Comparison of ENCODE assay signal across 7 mouse cellular contexts in genomic region chr4:21726912-21727614, GRCm38 (mm10). TPM values are rescaled to one million over a fixed set of nuclear protein-coding genes. Genes with fewer than 3 reads are reported as not detected.
A peak's percentile ranks its signal among the peaks of the same experiment; 100 is the strongest.
DNase-seq lines count a peak whose midpoint lies in the region; ATAC-seq and TF ChIP-seq lines count a peak whose summit lies in the region.

No protein-coding gene starts in this region.

- no peaks in the 10 kb centered on the region for H3K27me3 ChIP-seq in forebrain, embryonic 12.5 days
- H3K27me3 ChIP-seq in hindbrain, embryonic 11.5 days (ENCODE audit: control insufficient read depth, insufficient read depth, low read length), result no peaks in the 10 kb centered on the region
- H3K27me3 ChIP-seq in lung, postnatal 0 days (replicated peaks; ENCODE audit: insufficient read depth, low read length), result no peaks in the 10 kb centered on the region

- peak overlapping the region; percentile 74 for H3K4me2 ChIP-seq in forebrain, embryonic 12.5 days
- H3K4me2 ChIP-seq in hindbrain, embryonic 11.5 days (replicated peaks; ENCODE audit: low read depth, low read length), result peak overlapping the region; percentile 66
- H3K4me2 ChIP-seq in lung, postnatal 0 days (replicated peaks; ENCODE audit: low read depth, low read length), result peak overlapping the region; percentile 83

- H3K36me3 ChIP-seq in forebrain, embryonic 12.5 days (replicated peaks), result no peaks in the 10 kb centered on the region
- H3K36me3 ChIP-seq in hindbrain, embryonic 11.5 days (ENCODE audit: control insufficient read depth, insufficient read depth, low read length), result no peaks in the 10 kb centered on the region
- no peaks in the 10 kb centered on the region for H3K36me3 ChIP-seq in lung, postnatal 0 days (ENCODE audit: insufficient read depth, low read length)

- no peaks in the 10 kb centered on the region for H3K9me3 ChIP-seq in forebrain, embryonic 12.5 days
- H3K9me3 ChIP-seq in hindbrain, embryonic 11.5 days (ENCODE audit: control insufficient read depth, low read length), result no peaks in the 10 kb centered on the region
- H3K9me3 ChIP-seq in lung, postnatal 0 days (ENCODE audit: low read length), result no peaks in the 10 kb centered on the region

- peak overlapping the region; percentile 81 for H3K4me3 ChIP-seq in forebrain, embryonic 12.5 days (replicated peaks)
- H3K4me3 ChIP-seq in hindbrain, embryonic 11.5 days (ENCODE audit: low read depth, low read length), result peak overlapping the region; percentile 77
- peak overlapping the region; percentile 83 for H3K4me3 ChIP-seq in lung, postnatal 0 days (ENCODE audit: low read depth, low read length)

- DNase-seq in MN1 (ENCODE audit: low spot score), result peak; percentile 70
- peak; percentile 62 for DNase-seq in hindbrain, embryonic 11.5 days (ENCODE audit: low spot score)
- peak; percentile 51 for DNase-seq in layer of hippocampus, adult 9-11 months
- peak; percentile 81 for DNase-seq in lung, postnatal 0 days (ENCODE audit: low spot score)
- peak; percentile 81 for DNase-seq in retina, postnatal 1 day

- H3K4me1 ChIP-seq in forebrain, embryonic 12.5 days, result peaks cover 12% of the 10 kb centered on the region
- H3K4me1 ChIP-seq in hindbrain, embryonic 11.5 days (replicated peaks; ENCODE audit: control insufficient read depth, insufficient read depth, low read length), result no peaks in the 10 kb centered on the region
- peaks cover 5% of the 10 kb centered on the region; the same call in 1 of the 2 replicates for H3K4me1 ChIP-seq in lung, postnatal 0 days (ENCODE audit: insufficient read depth, low read depth, low read length)

- 1% methylated on average over 22 of the region's 22 CpGs for WGBS in forebrain, embryonic 12.5 days
- 2% methylated on average over 22 of the region's 22 CpGs for WGBS in hindbrain, embryonic 11.5 days
- under 1% methylated on average over 22 of the region's 22 CpGs for WGBS in lung, postnatal 0 days

- H3K27ac ChIP-seq in forebrain, embryonic 12.5 days, result peak overlapping the region; percentile 86
- peak overlapping the region; percentile 75 for H3K27ac ChIP-seq in hindbrain, embryonic 11.5 days (ENCODE audit: low read depth, low read length)
- H3K27ac ChIP-seq in lung, postnatal 0 days (ENCODE audit: low read length), result peak overlapping the region; percentile 73

- peak; percentile 31; the same call in 1 of the 2 replicates for TF ChIP-seq EP300 in lung, postnatal 0 days (IDR thresholded peaks at IDR 0.05)

- peak; percentile 83 for ATAC-seq in cerebellum, adult (ENCODE audit: insufficient number of reproducible peaks, low FRiP score, low TSS enrichment)
- ATAC-seq in forebrain, embryonic 12.5 days (ENCODE audit: low FRiP score), result peak; percentile 59; the same call in 1 of the 2 replicates
- ATAC-seq in hindbrain, embryonic 11.5 days (ENCODE audit: low FRiP score), result peak; percentile 60
- peak; percentile 63 for ATAC-seq in lung, postnatal 0 days

- TF ChIP-seq CTCF in lung, postnatal 0 days (IDR thresholded peaks at IDR 0.05), result peak; percentile 76

- peak overlapping the region; percentile 89 for H3K9ac ChIP-seq in forebrain, embryonic 12.5 days
- peak overlapping the region; percentile 83 for H3K9ac ChIP-seq in hindbrain, embryonic 11.5 days (ENCODE audit: low read depth, low read length)
- H3K9ac ChIP-seq in lung, postnatal 0 days (replicated peaks; ENCODE audit: low read depth), result peak overlapping the region; percentile 69

RNA-seq across cellular contexts. Expression of gene Ccnc, which starts 0.4 kb away (rescaled TPM):
- 63.7 and 67.2 TPM in 2 replicates for polyA plus RNA-seq in forebrain, embryonic 12.5 days (2016; fragmentation: Nextera tagmentation; extraction: Ambion mirVana)
- 86.3 and 90.6 TPM in 2 replicates for polyA plus RNA-seq in hindbrain, embryonic 11.5 days (2014; fragmentation: Nextera tagmentation; extraction: Ambion mirVana)
- 32.3 TPM in 2 replicates for polyA plus RNA-seq in lung, postnatal 0 days (2015; fragmentation: Nextera tagmentation; extraction: Ambion mirVana)

RNA-seq across cellular contexts. Expression of gene Usp45, which starts 39.9 kb away (rescaled TPM):
- polyA plus RNA-seq in forebrain, embryonic 12.5 days (2016; fragmentation: Nextera tagmentation; extraction: Ambion mirVana), result 12.9 and 13.4 TPM in 2 replicates
- 14.3 and 17.4 TPM in 2 replicates for polyA plus RNA-seq in hindbrain, embryonic 11.5 days (2014; fragmentation: Nextera tagmentation; extraction: Ambion mirVana)
- polyA plus RNA-seq in lung, postnatal 0 days (2015; fragmentation: Nextera tagmentation; extraction: Ambion mirVana), result 3.1 and 5.3 TPM in 2 replicates

RNA-seq across cellular contexts. Expression of gene Tstd3, which starts 39.9 kb away (rescaled TPM):
- 21.7 and 23.5 TPM in 2 replicates for polyA plus RNA-seq in forebrain, embryonic 12.5 days (2016; fragmentation: Nextera tagmentation; extraction: Ambion mirVana)
- polyA plus RNA-seq in hindbrain, embryonic 11.5 days (2014; fragmentation: Nextera tagmentation; extraction: Ambion mirVana), result 29.3 and 32.0 TPM in 2 replicates
- 5.9 and 6.1 TPM in 2 replicates for polyA plus RNA-seq in lung, postnatal 0 days (2015; fragmentation: Nextera tagmentation; extraction: Ambion mirVana)

RNA-seq across cellular contexts. Expression of gene Prdm13, which starts 41.3 kb away (rescaled TPM):
- polyA plus RNA-seq in forebrain, embryonic 12.5 days (2016; fragmentation: Nextera tagmentation; extraction: Ambion mirVana), result 0.42 and 0.60 TPM in 2 replicates
- polyA plus RNA-seq in hindbrain, embryonic 11.5 days (2014; fragmentation: Nextera tagmentation; extraction: Ambion mirVana), result 8.1 and 8.2 TPM in 2 replicates
- not detected in 2 replicates for polyA plus RNA-seq in lung, postnatal 0 days (2015; fragmentation: Nextera tagmentation; extraction: Ambion mirVana)

Comparison
In these comparisons a context has a peak if more than half of its experiments do, and no peak if none do; other contexts are left out.
1. Peak in every context shown above with its lines: DNase-seq, ATAC-seq, H3K4me3 ChIP-seq and H3K27ac ChIP-seq.